Mouse (Mus musculus) left cerebral cortex, adult 9 months (tissue): ENCODE data around the gene Stim1.
"Not testable (repeated sequence)": the region's sequence is repeated elsewhere in the genome, so short reads cannot be mapped to it uniquely, and the experiment has no call there.

Experiments used
- DNase-seq, 2 experiments: peaks; one replicate each; pipeline ENCODE4 v3.0.0; 2022; ENCODE audit warnings: low spot score in 2 of 2

The Stim1 gene

DNA sequence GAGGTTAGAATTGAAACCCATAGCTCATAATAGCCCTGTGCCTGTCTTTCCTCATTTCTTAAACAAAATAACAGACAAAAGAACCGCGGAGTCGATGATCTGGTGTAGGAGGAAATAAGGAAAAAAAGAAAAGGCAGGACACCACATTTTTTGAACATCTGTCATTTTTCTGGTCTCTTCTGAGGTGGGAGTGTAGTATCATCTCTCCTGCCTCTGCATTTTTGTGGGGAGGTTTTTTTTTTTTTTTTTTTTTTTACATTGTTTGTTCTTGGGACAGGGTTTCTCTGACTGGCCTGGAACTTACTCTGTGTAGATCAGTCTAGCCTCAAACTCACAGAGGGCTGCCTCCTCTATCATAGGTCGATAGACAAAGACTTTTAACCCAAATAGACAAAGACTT lies 174.8 kb downstream of the Stim1 start:
- no peak for DNase-seq

DNA sequence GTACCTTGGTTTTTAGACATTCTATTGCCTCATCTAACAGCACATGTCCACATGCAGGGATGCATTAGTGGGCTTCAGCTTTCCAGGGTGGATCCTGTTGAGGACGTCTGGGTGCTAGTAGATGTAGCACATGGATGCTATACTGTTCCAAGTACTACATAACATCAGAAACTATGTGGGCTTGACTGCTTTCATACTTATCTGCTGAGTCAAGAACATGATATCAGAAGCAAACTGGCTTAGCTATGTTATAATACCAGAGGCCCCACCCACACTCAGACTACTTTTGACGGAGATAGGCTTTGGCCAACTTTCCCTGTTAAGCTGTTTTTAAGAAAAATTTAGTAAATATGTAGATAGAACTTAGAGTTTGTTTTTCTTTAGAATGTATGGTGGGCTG lies 176.7 kb downstream of the Stim1 start:
- DNase-seq = no peak

DNA sequence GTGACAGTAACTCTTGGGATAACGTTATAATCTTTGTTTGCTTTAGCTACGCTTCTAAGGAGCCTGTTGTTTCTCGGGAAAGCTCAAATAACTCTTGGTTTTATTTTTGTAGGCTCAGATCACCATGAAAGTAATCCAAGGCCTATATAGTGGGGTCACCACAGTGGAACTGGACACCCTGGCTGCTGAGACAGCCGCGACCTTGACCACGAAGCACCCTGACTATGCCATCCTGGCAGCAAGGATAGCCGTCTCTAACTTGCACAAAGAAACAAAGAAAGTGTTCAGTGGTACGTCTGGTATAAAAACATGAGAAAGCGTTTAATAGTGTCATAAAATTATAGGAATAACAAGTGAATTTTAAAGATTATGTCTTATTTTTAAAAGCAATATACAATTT lies 178.8 kb downstream of the Stim1 start:
- no peak for DNase-seq

DNA sequence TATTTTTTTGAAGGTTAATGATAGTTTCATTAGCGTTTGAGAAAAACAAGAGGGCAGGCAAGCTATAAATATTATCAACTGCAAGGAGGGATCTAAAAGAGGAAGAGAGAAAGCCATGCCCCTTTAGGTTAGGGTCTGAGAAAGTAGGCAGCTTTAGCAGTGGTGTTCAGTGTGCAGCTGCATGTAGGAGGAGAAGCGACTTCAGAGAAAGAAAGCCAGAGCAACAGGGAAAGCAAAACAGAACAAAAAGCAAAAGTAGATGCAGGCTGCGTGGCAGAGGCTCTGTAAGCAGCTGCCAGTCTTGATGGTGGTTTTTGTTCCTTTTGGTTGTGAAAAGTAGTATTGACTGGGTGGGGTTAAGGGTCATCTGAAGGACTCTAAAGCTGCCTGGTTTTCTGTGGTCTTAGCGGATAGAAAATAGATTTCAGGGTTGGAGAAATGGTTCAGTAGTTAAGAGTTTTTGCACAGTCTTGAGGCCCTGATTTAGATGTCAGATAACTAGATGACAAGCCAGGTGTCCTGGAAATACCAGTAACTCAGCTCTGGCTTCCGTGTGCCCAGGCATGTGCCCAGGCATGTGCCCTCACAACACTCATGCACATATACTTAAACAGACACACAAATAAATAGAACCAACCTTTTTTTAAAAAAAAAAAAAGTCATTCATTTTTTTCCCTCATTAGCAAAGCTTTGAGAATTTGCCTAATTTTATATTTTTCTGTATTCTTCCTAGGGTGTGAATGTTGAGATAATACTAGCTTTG lies 191.2 kb downstream of the Stim1 start:
- DNase-seq = no peak

DNA sequence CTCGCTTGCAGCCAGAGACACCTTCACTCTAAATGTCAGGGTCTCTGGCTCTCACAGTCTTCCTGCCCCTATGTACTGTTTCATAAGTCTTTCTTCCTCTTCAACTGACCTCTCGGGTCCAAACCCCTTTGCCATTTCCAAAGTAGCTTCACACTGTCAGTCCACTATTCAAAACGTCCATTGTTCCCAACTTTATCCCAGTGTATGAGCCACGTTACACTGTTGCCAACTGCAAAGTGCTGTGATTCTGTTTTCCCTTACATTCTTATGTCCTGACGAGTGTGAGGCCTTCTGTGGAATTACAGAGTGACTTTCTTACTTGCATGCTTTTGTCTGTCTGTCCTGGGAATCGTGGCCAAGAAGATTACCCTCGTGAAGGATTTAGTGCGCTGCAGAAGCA lies 200.0 kb downstream of the Stim1 start:
- DNase-seq = no peak

DNA sequence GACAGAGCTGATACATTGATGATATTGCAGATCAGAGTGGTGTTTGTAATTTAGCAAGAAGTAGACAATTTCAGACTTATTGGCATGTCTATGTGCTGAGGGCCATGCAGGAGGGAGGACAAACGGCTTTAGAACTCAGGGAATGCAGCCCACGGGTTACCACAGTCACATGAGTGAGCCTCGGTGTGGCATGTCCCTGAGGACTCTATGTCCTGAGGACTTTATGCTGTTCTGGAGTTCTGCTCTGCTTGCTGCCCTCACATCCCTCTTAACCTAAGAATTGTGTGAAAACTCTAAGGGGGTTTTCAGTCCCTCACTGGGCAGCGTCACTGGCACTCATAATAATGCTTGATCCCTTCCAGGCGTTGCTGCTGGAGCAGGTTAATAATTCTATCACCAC lies 205.1 kb downstream of the Stim1 start:
- DNase-seq = no peak

DNA sequence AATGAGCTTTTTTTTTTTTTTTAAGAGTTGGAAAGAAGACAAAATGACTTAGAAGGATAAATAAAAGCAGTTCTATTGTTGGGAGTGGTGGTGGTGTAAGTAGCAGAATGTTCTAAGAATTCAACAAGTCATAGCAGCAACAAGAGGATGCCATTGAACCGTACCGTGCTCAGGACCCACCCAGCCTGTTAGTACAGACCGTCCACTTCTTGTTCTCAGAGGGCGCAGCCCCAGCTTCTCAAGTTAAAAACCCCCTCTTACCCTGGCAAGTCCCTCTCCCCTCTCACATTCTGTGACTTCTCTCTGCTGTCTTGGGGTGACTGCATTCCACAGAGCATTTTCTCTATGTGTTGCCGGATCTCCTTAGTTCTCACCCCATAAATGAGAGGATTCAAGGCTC lies 209.0 kb downstream of the Stim1 start:
- DNase-seq = no peak

DNA sequence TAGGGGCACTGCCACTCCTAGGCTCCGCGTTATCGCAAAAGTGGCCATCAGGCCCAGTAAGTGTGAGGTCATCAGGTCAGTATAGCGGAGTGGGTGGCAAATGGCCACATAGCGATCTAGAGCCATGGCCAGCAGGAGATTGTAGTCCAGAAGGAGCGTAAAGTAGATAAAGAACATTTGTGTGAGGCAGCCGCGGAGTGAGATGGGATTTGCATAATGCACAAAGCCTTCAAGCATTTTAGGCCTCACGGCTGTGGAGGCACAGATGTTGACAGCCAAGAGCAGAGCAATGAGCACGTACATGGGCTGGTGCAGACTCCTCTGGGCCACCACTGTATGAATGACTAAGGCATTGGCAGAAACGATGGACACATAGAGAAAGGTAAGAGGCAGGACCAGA lies 209.8 kb downstream of the Stim1 start:
- peak in 1 of 2 experiments; percentile 3 for DNase-seq

DNA sequence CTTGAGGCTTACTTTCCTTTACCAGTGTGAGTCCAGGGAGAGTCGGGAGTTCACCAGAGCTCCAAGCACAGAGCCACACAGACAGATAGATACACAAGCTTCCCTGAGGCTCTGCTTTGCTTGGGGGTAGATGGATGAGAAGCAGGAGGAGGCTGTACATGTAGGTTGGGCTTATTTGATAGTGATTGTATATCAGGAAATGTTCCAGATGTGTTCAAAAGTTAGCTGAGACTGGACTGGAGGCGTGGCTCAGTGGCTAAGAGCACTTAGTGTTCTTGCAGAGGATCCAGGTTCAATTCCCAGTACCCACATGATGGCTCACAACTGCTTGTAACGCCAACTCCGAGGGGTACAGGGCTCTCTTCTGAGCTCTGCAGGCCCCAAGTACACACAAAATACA lies 210.8 kb downstream of the Stim1 start:
- no peak for DNase-seq

DNA sequence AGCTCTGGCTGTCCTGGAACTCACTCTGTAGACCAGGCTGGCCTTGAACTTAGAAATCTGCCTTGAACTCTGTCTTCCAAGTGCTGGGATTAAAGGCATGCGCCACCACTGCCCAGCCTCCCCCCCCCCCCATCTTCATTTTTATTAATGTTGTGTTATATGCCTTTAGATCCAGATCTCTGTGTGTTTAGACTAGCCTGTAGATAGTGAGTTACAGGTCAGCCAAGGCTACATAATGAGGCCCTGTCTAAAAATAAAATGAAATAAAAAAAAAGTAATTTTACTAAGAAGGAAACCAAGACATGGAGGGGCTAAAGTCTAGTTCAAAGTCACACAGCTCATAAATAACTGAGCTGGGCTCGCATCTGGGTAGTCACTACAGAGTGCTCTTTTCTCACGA lies 211.3 kb downstream of the Stim1 start:
- DNase-seq = no peak

DNA sequence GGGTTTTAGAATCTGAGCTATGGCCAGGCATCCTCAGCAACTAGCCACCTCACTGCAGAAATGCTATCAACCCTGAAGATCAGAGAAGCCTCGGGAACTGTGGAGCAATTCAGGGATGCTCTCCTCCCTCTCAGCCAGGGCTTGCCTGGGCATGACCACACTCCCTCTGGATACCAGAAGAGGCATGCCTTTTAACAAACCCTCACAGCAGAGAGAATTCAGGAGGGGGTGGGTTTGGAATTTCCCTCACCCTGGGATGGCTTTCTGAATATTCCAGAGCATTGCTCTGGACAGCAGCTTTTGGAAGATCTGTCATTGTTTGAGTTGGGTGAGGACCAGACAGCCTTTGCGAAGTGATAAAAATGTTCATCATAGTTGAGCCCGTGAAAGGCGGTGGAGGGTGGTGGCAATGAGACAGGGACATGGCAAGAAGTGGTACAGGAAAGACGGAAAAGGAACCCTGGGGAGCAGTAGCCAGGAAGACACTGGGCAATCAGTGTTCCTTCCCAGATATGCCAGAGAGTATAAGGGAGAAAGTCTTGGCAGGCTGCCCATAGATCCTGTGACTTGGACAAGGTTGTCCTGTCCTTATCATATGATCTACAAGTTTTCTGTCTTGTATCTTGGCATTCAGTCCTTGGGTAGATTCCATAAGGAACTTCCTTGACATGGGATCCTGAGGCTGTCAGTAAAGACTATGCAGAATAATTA lies 211.9 kb downstream of the Stim1 start:
- no peak for DNase-seq

DNA sequence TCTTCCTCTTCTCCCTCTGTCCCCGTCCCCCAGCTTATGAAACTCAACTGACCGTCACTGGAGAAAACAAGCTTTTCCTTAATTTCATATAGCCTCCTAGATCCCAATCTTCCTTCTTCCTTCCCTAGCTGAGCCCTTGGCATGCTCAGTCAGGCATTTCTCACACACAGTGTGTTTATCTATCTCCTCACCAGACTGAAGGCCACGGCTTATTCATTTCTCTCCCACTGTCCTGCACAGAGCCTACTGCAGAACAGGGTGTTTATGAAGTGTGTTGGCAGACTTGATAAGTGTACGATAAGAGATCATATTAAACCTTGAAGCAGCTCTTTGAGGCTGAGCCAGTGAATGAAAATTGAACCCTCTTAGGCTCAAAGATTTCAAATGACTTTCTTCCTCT lies 213.2 kb downstream of the Stim1 start:
- DNase-seq = no peak

DNA sequence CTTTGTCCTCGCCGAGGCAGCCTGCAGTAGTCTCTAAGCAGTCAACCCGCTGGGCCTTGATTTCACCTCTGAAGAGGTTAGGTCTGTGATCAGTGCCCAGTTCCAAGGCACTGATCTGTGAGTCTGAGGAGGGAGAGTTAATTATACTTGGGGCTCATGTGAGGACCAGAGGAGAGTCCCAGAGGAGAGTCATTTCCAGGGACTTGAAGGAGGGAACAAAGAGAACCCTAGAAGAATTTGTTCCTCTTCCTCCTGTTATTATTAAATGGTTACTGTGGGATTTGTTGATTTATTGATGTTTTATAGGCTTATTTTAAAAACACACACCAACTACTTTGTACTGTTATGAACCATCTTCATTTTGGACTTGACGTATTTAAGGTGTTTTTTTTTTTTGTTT lies 214.0 kb downstream of the Stim1 start, which contains the start of gene Olfr543:
TSS of gene Olfr543 (minus strand) at position 101 of the 400 bp plus-strand sequence.
- no peak for DNase-seq

DNA sequence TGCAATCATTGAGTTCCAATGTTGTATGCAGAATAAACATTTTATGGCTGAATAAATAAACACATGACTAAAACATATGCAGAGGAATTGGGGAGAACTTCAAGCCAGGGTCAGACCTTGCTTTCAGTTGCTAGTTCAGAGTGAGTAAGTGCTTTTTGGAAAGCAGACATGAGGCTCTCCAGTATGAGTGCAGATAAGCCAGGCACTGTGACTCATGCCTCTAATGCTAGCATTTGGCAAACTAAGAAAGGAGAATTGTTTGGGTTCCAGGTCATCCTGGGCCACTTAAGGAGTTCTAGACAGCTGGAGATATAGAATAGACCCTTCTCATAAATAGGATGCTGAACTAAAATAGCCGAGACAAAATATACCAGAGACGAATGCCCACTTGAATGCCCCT lies 216.1 kb downstream of the Stim1 start:
- no peak for DNase-seq

DNA sequence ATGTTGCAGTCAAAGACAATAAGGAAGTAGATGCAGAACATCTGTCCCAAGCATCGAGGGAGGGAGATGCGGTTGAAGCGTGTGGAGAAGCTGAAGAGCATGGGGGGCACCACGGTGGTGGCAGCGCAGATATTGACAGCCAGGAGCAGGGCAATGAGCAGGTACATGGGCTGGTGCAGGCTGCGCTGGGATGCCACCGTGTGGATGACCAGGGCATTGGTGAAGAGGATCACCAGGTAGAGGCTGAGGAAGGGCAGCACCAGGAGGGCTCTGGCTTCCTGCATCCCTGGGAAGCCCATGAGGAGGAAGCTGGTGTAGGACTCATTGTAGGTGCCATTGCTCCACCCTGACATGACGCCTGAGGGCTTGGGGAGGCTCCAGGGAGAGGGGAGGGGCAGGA lies 217.2 kb downstream of the Stim1 start:
- DNase-seq = not testable (repeated sequence)

DNA sequence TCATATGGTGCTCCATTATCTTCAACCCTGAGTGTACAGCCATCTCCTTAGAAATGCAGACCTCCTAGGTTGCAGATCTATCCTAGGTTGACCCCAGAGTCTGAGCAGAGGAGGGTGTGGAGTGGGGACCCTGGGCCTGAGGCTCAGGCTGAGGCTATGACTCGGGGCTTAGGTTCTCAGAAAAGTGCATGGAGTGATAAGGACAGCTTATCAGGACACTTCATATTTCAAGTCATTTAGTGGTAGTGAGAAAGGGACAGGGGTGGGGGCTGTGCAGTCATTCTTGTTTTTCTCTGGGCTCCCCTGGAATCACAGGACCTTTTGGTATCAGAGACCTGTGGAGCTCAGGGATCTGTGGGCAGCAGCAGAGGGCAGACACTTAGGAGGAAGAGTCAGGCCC lies 218.5 kb downstream of the Stim1 start:
- DNase-seq = no peak
